Comparison of ENCODE assay signal across 7 mouse cellular contexts in the genomic region with DNA sequence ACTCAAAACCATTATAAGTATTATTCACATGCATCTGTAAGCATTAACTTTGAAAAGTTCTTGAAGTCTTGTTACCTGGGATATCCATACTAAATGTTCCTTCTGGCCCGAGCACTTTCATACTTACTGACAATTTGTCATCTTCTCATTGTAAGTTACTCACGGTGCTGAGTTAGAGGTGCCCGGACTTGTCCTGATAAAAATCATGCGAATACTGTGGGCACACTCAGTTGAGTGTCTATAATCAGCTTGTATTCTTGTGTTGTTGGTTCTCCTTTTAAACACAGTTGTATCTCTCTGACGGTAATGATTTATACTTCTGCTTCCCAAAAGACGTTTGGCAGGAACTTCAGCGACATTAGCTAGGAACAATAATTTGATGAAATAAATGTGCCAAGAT. TPM values are rescaled to one million over a fixed set of nuclear protein-coding genes. Genes with fewer than 3 reads are reported as not detected.
DNase-seq lines count a peak whose midpoint lies in the region; ATAC-seq and TF ChIP-seq lines count a peak whose summit lies in the region.

No protein-coding gene starts in this region.

- H3K36me3 ChIP-seq in lung, postnatal 0 days (ENCODE audit: insufficient read depth, low read length) = no peaks in the 10 kb centered on the region; the same call in 1 of the 2 replicates
- no peaks in the 10 kb centered on the region for H3K36me3 ChIP-seq in limb, embryonic 12.5 days
- peaks cover 3% of the 10 kb centered on the region; the same call in 1 of the 2 replicates for H3K36me3 ChIP-seq in stomach, embryonic 16.5 days (ENCODE audit: control insufficient read depth, insufficient read depth, low read length)

- H3K4me1 ChIP-seq in lung, postnatal 0 days (ENCODE audit: insufficient read depth, low read depth, low read length) = peaks cover 6% of the 10 kb centered on the region; the same call in 1 of the 2 replicates
- H3K4me1 ChIP-seq in limb, embryonic 12.5 days (replicated peaks) = peaks cover 6% of the 10 kb centered on the region
- peaks cover 10% of the 10 kb centered on the region for H3K4me1 ChIP-seq in stomach, embryonic 16.5 days (ENCODE audit: control insufficient read depth, insufficient read depth, low read length)

- WGBS in lung, postnatal 0 days = 50% methylated on average over 7 of the region's 7 CpGs
- 71% methylated on average over 7 of the region's 7 CpGs for WGBS in limb, embryonic 12.5 days
- WGBS in stomach, embryonic 16.5 days = 44% methylated on average over 7 of the region's 7 CpGs

- ATAC-seq in lung, postnatal 0 days = no peak
- no peak for ATAC-seq in limb, embryonic 12.5 days (ENCODE audit: insufficient number of reproducible peaks, insufficient read depth, low FRiP score, low TSS enrichment, low read depth)
- ATAC-seq in stomach, embryonic 16.5 days (ENCODE audit: insufficient read depth, low FRiP score) = no peak

- no peak for TF ChIP-seq EP300 in lung, postnatal 0 days (IDR thresholded peaks at IDR 0.05)

- peak; percentile 6 for DNase-seq in lung, postnatal 0 days (ENCODE audit: low spot score)
- no peak for DNase-seq in lung, adult 18-20 months
- DNase-seq in fat pad, adult 2 months (ENCODE audit: extremely low read depth, low read depth, low spot score) = peak; percentile 47
- DNase-seq in thymus, postnatal 36 days = no peak
- DNase-seq in left cerebral cortex, postnatal 10 days (ENCODE audit: extremely low spot score in 1 of 2, low spot score in 2 of 2) = no peak

- no peaks in the 10 kb centered on the region for H3K27me3 ChIP-seq in lung, postnatal 0 days (replicated peaks; ENCODE audit: insufficient read depth, low read length)
- H3K27me3 ChIP-seq in limb, embryonic 12.5 days = no peaks in the 10 kb centered on the region
- no peaks in the 10 kb centered on the region for H3K27me3 ChIP-seq in stomach, embryonic 16.5 days (ENCODE audit: control insufficient read depth, insufficient read depth, low read length)

- H3K9me3 ChIP-seq in lung, postnatal 0 days (ENCODE audit: low read length) = no peaks in the 10 kb centered on the region
- no peaks in the 10 kb centered on the region for H3K9me3 ChIP-seq in limb, embryonic 12.5 days
- H3K9me3 ChIP-seq in stomach, embryonic 16.5 days (replicated peaks; ENCODE audit: control insufficient read depth, low read length) = no peaks in the 10 kb centered on the region

- no peak overlapping the region; the same call in 1 of the 2 replicates for H3K4me3 ChIP-seq in lung, postnatal 0 days (ENCODE audit: low read depth, low read length)
- H3K4me3 ChIP-seq in limb, embryonic 12.5 days (replicated peaks) = peak overlapping the region; percentile 54; the same call in 1 of the 2 replicates
- peak overlapping the region; percentile 77; the same call in 1 of the 2 replicates for H3K4me3 ChIP-seq in stomach, embryonic 16.5 days (replicated peaks; ENCODE audit: low read length)

- intact Hi-C loops in left cerebral cortex, postnatal 10 days (cut with DNase I) = no loop called here

- H3K27ac ChIP-seq in lung, postnatal 0 days (ENCODE audit: low read length) = no peak overlapping the region
- no peak overlapping the region for H3K27ac ChIP-seq in limb, embryonic 12.5 days
- H3K27ac ChIP-seq in stomach, embryonic 16.5 days (ENCODE audit: low read length) = no peak overlapping the region; the same call in 1 of the 2 replicates

- TF ChIP-seq CTCF in lung, postnatal 0 days (IDR thresholded peaks at IDR 0.05) = no peak

- no peak overlapping the region for H3K9ac ChIP-seq in lung, postnatal 0 days (replicated peaks; ENCODE audit: low read depth)
- H3K9ac ChIP-seq in limb, embryonic 12.5 days (replicated peaks) = no peak overlapping the region
- H3K9ac ChIP-seq in stomach, embryonic 16.5 days (ENCODE audit: low read length) = no peak overlapping the region

- peak overlapping the region; percentile 48; the same call in 1 of the 2 replicates for H3K4me2 ChIP-seq in lung, postnatal 0 days (replicated peaks; ENCODE audit: low read depth, low read length)
- peak overlapping the region; percentile 50 for H3K4me2 ChIP-seq in limb, embryonic 12.5 days
- H3K4me2 ChIP-seq in stomach, embryonic 16.5 days (ENCODE audit: low read depth, low read length) = peak overlapping the region; percentile 52

RNA-seq across cellular contexts. Expression of gene 2610001J05Rik, which starts 0.8 kb away (rescaled TPM):
- polyA plus RNA-seq in lung, postnatal 0 days (2015; fragmentation: Nextera tagmentation; extraction: Ambion mirVana) = 139 and 157 TPM in 2 replicates
- polyA plus RNA-seq in limb, embryonic 12.5 days (2016; fragmentation: Nextera tagmentation; extraction: Ambion mirVana) = 99.3 and 100.0 TPM in 2 replicates
- polyA plus RNA-seq in stomach, embryonic 16.5 days (2015; fragmentation: Nextera tagmentation; extraction: Ambion mirVana) = 143 and 146 TPM in 2 replicates
- total RNA-seq in left cerebral cortex, postnatal 10 days (2021) = 10 to 100 TPM; 53.4 to 63.5 TPM

RNA-seq across cellular contexts. Expression of gene Gpr85, which starts 32.3 kb away (rescaled TPM):
- 1.3 and 1.9 TPM in 2 replicates for polyA plus RNA-seq in lung, postnatal 0 days (2015; fragmentation: Nextera tagmentation; extraction: Ambion mirVana)
- 5.1 and 5.8 TPM in 2 replicates for polyA plus RNA-seq in limb, embryonic 12.5 days (2016; fragmentation: Nextera tagmentation; extraction: Ambion mirVana)
- polyA plus RNA-seq in stomach, embryonic 16.5 days (2015; fragmentation: Nextera tagmentation; extraction: Ambion mirVana) = 2.9 and 3.0 TPM in 2 replicates
- total RNA-seq in left cerebral cortex, postnatal 10 days (2021) = 10 to 100 TPM; 76.7 to 80.9 TPM

Comparison
In these comparisons a context has a peak if more than half of its experiments do, and no peak if none do; other contexts are left out.
1. DNase-seq: peak in lung, postnatal 0 days (single experiment) and fat pad, adult 2 months (single experiment); none in lung, adult 18-20 months (0 of 2), thymus, postnatal 36 days (0 of 2) and left cerebral cortex, postnatal 10 days (0 of 2).
2. Peak in every context shown above with its lines, with median percentiles within 50 percentile points of each other: H3K4me2 ChIP-seq.